Mouse (Mus musculus) CH12.LX (cell line): ENCODE data around the gene Agmo. TPM values are rescaled to one million over a fixed set of nuclear protein-coding genes. Genes with fewer than 3 reads are reported as not detected.

Source experiments
- DNase-seq: peaks from one replicate; pipeline ENCODE4 v3.0.0-alpha.2; 2013; ENCODE audit errors: extremely low read depth
- H3K27ac ChIP-seq: 2 replicates; pipeline ENCODE4 v1.5.1; 2012; ENCODE audit warnings: low read depth, mild to moderate bottlenecking, control low read depth, moderate library complexity; ENCODE audit not compliant: insufficient read depth
- H3K27me3 ChIP-seq: replicated peaks from 2 replicates; pipeline ENCODE3; 2012; ENCODE audit warnings: inconsistent platforms
- H3K36me3 ChIP-seq, 2 experiments: replicated peaks in 1 of 2; 2 replicates each; pipeline versions ENCODE3 to v1.6.1; 2012; ENCODE audit warnings: inconsistent platforms in 1 of 2, low read length in 1 of 2, mild to moderate bottlenecking in 1 of 2, mixed read lengths in 1 of 2, moderate library complexity in 1 of 2; ENCODE audit not compliant: control insufficient read depth in 1 of 2, insufficient read depth in 1 of 2
- H3K4me1 ChIP-seq, 2 experiments: 2 replicates each; pipeline ENCODE4 v1.6.1; 2012; ENCODE audit warnings: inconsistent platforms in 1 of 2, moderate library complexity in 1 of 2; ENCODE audit not compliant: insufficient read depth in 2 of 2, control insufficient read depth in 1 of 2
- H3K4me2 ChIP-seq: 2 replicates; pipeline ENCODE4 v1.6.1; 2012; ENCODE audit warnings: low read depth, mild to moderate bottlenecking, control low read depth; ENCODE audit not compliant: poor library complexity, insufficient read depth, severe bottlenecking
- H3K4me3 ChIP-seq, 3 experiments: fragments of 150-350 bp in 1 of 3; sonication (generic) in 1 of 3; replicated peaks in 1 of 3; 2 replicates each; pipeline versions ENCODE3 to v1.5.1; 2011 to 2012; ENCODE audit warnings: low read depth in 2 of 3, low read length in 2 of 3, mild to moderate bottlenecking in 2 of 3, moderate library complexity in 2 of 3, control low read depth in 1 of 3, improper control_type of control experiment in 1 of 3, inconsistent platforms in 1 of 3, mixed read lengths in 1 of 3; ENCODE audit not compliant: poor library complexity in 1 of 3
- H3K79me2 ChIP-seq: replicated peaks from 2 replicates; pipeline ENCODE4 v1.6.1; 2012; ENCODE audit warnings: mild to moderate bottlenecking, moderate library complexity; ENCODE audit not compliant: control insufficient read depth, poor library complexity, insufficient read depth, severe bottlenecking; ENCODE audit errors: extremely low read depth
- H3K9ac ChIP-seq: 2 replicates; pipeline ENCODE4 v1.6.1; 2012; ENCODE audit warnings: low read depth, mild to moderate bottlenecking, control low read depth, moderate library complexity; ENCODE audit not compliant: insufficient read depth
- H3K9me3 ChIP-seq: replicated peaks from 2 replicates; pipeline ENCODE3; 2012; ENCODE audit warnings: low read length, inconsistent platforms, mixed read lengths
- BHLHE40 ChIP-seq: IDR thresholded peaks from 2 replicates; pipeline ENCODE4 v1.6.1; 2011; ENCODE audit warnings: mild to moderate bottlenecking, low read depth, low read length, improper control_type of control experiment
- CHD2 ChIP-seq: IDR thresholded peaks from 2 replicates; pipeline ENCODE4 v1.6.1; 2011; ENCODE audit warnings: low read length, improper control_type of control experiment
- E2F4 ChIP-seq: IDR thresholded peaks from 2 replicates; pipeline ENCODE4 v1.6.1; 2011; ENCODE audit warnings: low read depth, low read length, improper control_type of control experiment; ENCODE audit not compliant: insufficient replicate concordance
- ELF1 ChIP-seq: IDR thresholded peaks from 2 replicates; pipeline ENCODE4 v1.6.1; 2014; ENCODE audit warnings: low read depth, mild to moderate bottlenecking, inconsistent platforms, low read length, improper control_type of control experiment
- EP300 ChIP-seq: IDR thresholded peaks from 2 replicates; pipeline ENCODE4 v1.6.1; 2011; ENCODE audit warnings: low read length, improper control_type of control experiment
- ETS1 ChIP-seq: conservative IDR thresholded peaks from 2 replicates; pipeline ENCODE4 v1.6.1; 2012; ENCODE audit warnings: low read depth, mild to moderate bottlenecking, inconsistent platforms, low read length, improper control_type of control experiment, moderate library complexity
- HCFC1 ChIP-seq: IDR thresholded peaks from 2 replicates; pipeline ENCODE4 v1.6.1; 2012; ENCODE audit warnings: low read depth, mild to moderate bottlenecking, inconsistent platforms, low read length, improper control_type of control experiment
- IRF4 ChIP-seq: IDR thresholded peaks from 2 replicates; pipeline ENCODE4 v1.6.1; 2014; ENCODE audit warnings: low read depth, mild to moderate bottlenecking, inconsistent platforms, low read length, improper control_type of control experiment
- JUN ChIP-seq: IDR thresholded peaks from 2 replicates; pipeline ENCODE4 v1.6.1; 2011; ENCODE audit warnings: low read depth, mild to moderate bottlenecking, low read length, improper control_type of control experiment, moderate library complexity; ENCODE audit not compliant: insufficient read depth
- KAT2A ChIP-seq: IDR thresholded peaks from 2 replicates; pipeline ENCODE4 v1.6.1; 2012; ENCODE audit warnings: low read length, improper control_type of control experiment, inconsistent platforms; ENCODE audit not compliant: insufficient replicate concordance
- MAX ChIP-seq: IDR thresholded peaks from 2 replicates; pipeline ENCODE4 v1.6.1; 2011; ENCODE audit warnings: low read length, improper control_type of control experiment
- MAZ ChIP-seq: IDR thresholded peaks from 2 replicates; pipeline ENCODE4 v1.6.1; 2012; ENCODE audit warnings: low read depth, mild to moderate bottlenecking, inconsistent platforms, low read length, improper control_type of control experiment, moderate library complexity
- MEF2A ChIP-seq: IDR thresholded peaks from 2 replicates; pipeline ENCODE4 v1.6.1; 2014; ENCODE audit warnings: low read depth, mild to moderate bottlenecking, inconsistent platforms, low read length, improper control_type of control experiment, borderline replicate concordance
- PAX5 ChIP-seq: IDR thresholded peaks from 2 replicates; pipeline ENCODE4 v1.6.1; 2012; ENCODE audit warnings: low read length, inconsistent platforms, mixed read lengths
- RCOR1 ChIP-seq: conservative IDR thresholded peaks from 2 replicates; pipeline ENCODE4 v1.6.1; 2012; ENCODE audit warnings: low read depth, mild to moderate bottlenecking, inconsistent platforms, low read length, improper control_type of control experiment
- SIN3A ChIP-seq: IDR thresholded peaks from 2 replicates; pipeline ENCODE4 v1.6.1; 2012; ENCODE audit warnings: low read length, improper control_type of control experiment, inconsistent platforms
- SMC3 ChIP-seq: IDR thresholded peaks from 2 replicates; pipeline ENCODE4 v1.6.1; 2011; ENCODE audit warnings: low read depth, low read length, improper control_type of control experiment
- TBP ChIP-seq: conservative IDR thresholded peaks from 2 replicates; pipeline ENCODE4 v1.6.1; 2011; ENCODE audit warnings: low read depth, low read length, improper control_type of control experiment
- USF1 ChIP-seq: IDR thresholded peaks from 2 replicates; pipeline ENCODE4 v1.6.1; 2014; ENCODE audit warnings: low read depth, mild to moderate bottlenecking, inconsistent platforms, low read length, improper control_type of control experiment
- ZKSCAN1 ChIP-seq: IDR thresholded peaks from 2 replicates; pipeline ENCODE4 v1.6.1; 2012; ENCODE audit warnings: low read depth, inconsistent platforms, low read length, improper control_type of control experiment, borderline replicate concordance
- ZMIZ1 ChIP-seq: IDR thresholded peaks from 2 replicates; pipeline ENCODE4 v1.6.1; 2012; ENCODE audit warnings: low read depth, mild to moderate bottlenecking, inconsistent platforms, low read length, improper control_type of control experiment
- ZNF384 ChIP-seq: IDR thresholded peaks from 2 replicates; pipeline ENCODE4 v1.6.1; 2012; ENCODE audit warnings: low read depth, low read length, improper control_type of control experiment, inconsistent platforms
- dilution Hi-C: fragments of 300-500 bp; cut with MboI; formaldehyde crosslinking; loops from 2 replicates; pipeline ENCODE4 v1.14.3; 2020; ENCODE audit warnings: low sequenced_read_pairs; ENCODE audit not compliant: extremely low pct_unique_long_range_greater_than_20kb, extremely low pct_ligation_motif_present
- in situ Hi-C: fragments of 300-500 bp; cut with MboI; formaldehyde crosslinking; loops from 3 replicates; pipeline ENCODE4 v1.14.3; 2019; ENCODE audit warnings: low sequenced_read_pairs, low pct_ligation_motif_present, low pct_unique_long_range_greater_than_20kb, mixed read lengths
- polyA plus RNA-seq: library from polyadenylated mRNA; unstranded; fragments of >175 nt; gene quantifications from 2 replicates; pipeline ENCODE4 v1.2.1, GENCODE M21; 2012; ENCODE audit warnings: low read depth; ENCODE audit not compliant: insufficient read length
- total RNA-seq, 2 experiments: library from RNA; depleted of rRNA; stranded (reverse); fragments of 300-350 nt in 1 of 2; fragments of >200 nt in 1 of 2; gene quantifications; 2 replicates each; pipeline ENCODE4 v1.2.3; 2012 to 2014

Gene Agmo
- total and polyA plus RNA-seq, 3 experiments = 0.21 to 0.89 (median 0.61) TPM

DNA sequence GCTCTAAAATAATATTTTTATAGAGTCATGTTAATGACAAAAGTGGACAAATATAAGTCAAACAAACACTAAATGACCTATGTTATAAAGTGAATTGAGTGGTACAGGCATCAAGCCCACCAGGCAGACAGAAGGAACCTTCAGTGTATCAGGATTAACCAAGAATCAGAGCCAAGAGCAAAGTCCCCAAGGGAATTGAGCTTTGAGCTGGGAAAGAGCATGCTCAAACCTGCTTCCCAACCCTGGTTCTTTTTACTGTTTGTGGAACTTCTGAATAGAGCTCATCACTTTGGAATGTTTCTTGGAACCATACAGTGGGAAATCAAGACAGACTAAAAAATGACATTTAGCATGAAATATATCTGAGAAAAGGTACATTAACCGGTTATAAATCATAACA is 3.4 kb downstream of the Agmo start:
- Histone ChIP-seq H3K9ac (no peak overlapping the region), H3K27ac (no peak overlapping the region), H3K27me3 (no peaks in the 10 kb centered on the region), H3K36me3 (no peaks in the 10 kb centered on the region), H3K4me3 (no peak overlapping the region), H3K79me2 (no peaks in the 10 kb centered on the region), H3K4me1 (peaks cover 0 to 5% of the 10 kb centered on the region in 2 experiments; a peak in 2 of 4 replicates), H3K9me3 (no peaks in the 10 kb centered on the region), H3K4me2 (no peak overlapping the region)
- TF ChIP-seq CHD2 (no peak), ETS1 (no peak), MEF2A (no peak), HCFC1 (no peak)
- in situ Hi-C loops (no loop called here), dilution Hi-C loops (no loop called here)
- DNase-seq = no peak

DNA sequence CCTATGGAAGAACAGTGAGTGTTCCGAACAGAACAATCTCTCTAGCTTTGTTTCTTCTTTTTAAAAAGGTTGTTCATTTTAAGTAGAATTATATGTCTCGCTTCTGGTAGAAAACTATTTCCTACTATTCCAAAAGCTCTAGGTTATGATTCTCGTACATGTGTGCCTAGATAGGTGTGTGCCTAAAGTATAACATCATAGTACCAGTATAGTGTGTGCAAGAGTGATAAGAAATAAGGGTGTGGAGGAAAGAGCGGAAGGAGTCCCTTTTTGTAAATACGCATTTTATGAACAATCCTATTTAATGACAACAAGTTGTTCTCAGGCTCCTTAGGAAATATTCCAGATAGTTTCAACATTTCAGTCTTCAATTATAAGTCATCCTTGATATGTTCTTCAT is 10.2 kb downstream of the Agmo start:
- Histone ChIP-seq H3K9me3 (no peaks in the 10 kb centered on the region), H3K4me3 (no peak overlapping the region), H3K9ac (no peak overlapping the region), H3K36me3 (no peaks in the 10 kb centered on the region), H3K79me2 (no peaks in the 10 kb centered on the region), H3K4me2 (no peak overlapping the region), H3K4me1 (no peaks in the 10 kb centered on the region), H3K27ac (no peak overlapping the region), H3K27me3 (no peaks in the 10 kb centered on the region)
- dilution Hi-C loops (no loop called here), in situ Hi-C loops (no loop called here)
- TF ChIP-seq BHLHE40 = no peak
- no peak for TF ChIP-seq IRF4
- TF ChIP-seq PAX5 = no peak
- TF ChIP-seq SIN3A = no peak
- no peak for TF ChIP-seq EP300
- TF ChIP-seq ZNF384 = no peak
- no peak for TF ChIP-seq HCFC1
- TF ChIP-seq USF1 = no peak
- no peak for TF ChIP-seq ZKSCAN1
- TF ChIP-seq RCOR1 = no peak
- no peak for TF ChIP-seq MAZ
- TF ChIP-seq KAT2A = no peak
- no peak for TF ChIP-seq E2F4
- TF ChIP-seq ELF1 = no peak
- no peak for TF ChIP-seq SMC3
- TF ChIP-seq CHD2 = no peak
- TF ChIP-seq JUN = no peak
- no peak for TF ChIP-seq TBP
- no peak for TF ChIP-seq ZMIZ1
- no peak for TF ChIP-seq MAX
- DNase-seq = no peak
